Mouse (Mus musculus) heart, embryonic 15.5 days (tissue): ENCODE results near the gene Mtrf1l. TPM values are rescaled to one million over a fixed set of nuclear protein-coding genes. Genes with fewer than 3 reads are reported as not detected.

Experiments used
- ATAC-seq: fragments of 200-750 bp; cut with Nextera tagmentation; replicated peaks from 2 replicates; pipeline ENCODE4 v1.8.0; 2017; ENCODE audit warnings: low read depth, moderate TSS enrichment; ENCODE audit not compliant: insufficient number of reproducible peaks, insufficient read depth, low FRiP score
- H3K27ac ChIP-seq: fragments of 300-500 bp; sonication (generic); 2 replicates; pipeline ENCODE4 v1.5.1; 2015; ENCODE audit warnings: mild to moderate bottlenecking, inconsistent platforms
- H3K27me3 ChIP-seq: fragments of 300-500 bp; sonication (generic); 2 replicates; pipeline ENCODE4 v1.6.1; 2015; ENCODE audit warnings: inconsistent platforms
- H3K36me3 ChIP-seq: fragments of 300-500 bp; sonication (generic); 2 replicates; pipeline ENCODE4 v1.6.1; 2015; ENCODE audit warnings: mild to moderate bottlenecking, inconsistent platforms
- H3K4me1 ChIP-seq: fragments of 300-500 bp; sonication (generic); replicated peaks from 2 replicates; pipeline ENCODE4 v1.6.1; 2015; ENCODE audit warnings: inconsistent platforms
- H3K4me2 ChIP-seq: fragments of 300-500 bp; sonication (generic); 2 replicates; pipeline ENCODE4 v1.6.1; 2015; ENCODE audit warnings: inconsistent platforms, mild to moderate bottlenecking, moderate library complexity
- H3K4me3 ChIP-seq: fragments of 300-500 bp; sonication (generic); 2 replicates; pipeline ENCODE4 v1.5.1; 2015; ENCODE audit warnings: mild to moderate bottlenecking, inconsistent platforms
- H3K9ac ChIP-seq: fragments of 300-500 bp; sonication (generic); 2 replicates; pipeline ENCODE4 v1.6.1; 2015; ENCODE audit warnings: mild to moderate bottlenecking, inconsistent platforms
- H3K9me3 ChIP-seq: fragments of 300-500 bp; sonication (generic); replicated peaks from 2 replicates; pipeline ENCODE4 v1.6.1; 2016; ENCODE audit warnings: inconsistent platforms
- WGBS: fragments of 180-500 bp; shearing (Covaris S2); methylation state at CpG from one replicate; pipeline ENCODE4 v1.1.7; 2015; ENCODE audit warnings: mixed read lengths; 5-methylcytosine and 5-hydroxymethylcytosine counted together
- polyA plus RNA-seq: library from polyadenylated mRNA; unstranded; fragments of >200 nt; fragmentation: Nextera tagmentation; extraction: Ambion mirVana; gene quantifications from 2 replicates; pipeline ENCODE4 v1.2.1, GENCODE M21; 2015

Gene Mtrf1l
- polyA plus RNA-seq, 1 experiment from 2014 or later = 12.2 TPM

DNA sequence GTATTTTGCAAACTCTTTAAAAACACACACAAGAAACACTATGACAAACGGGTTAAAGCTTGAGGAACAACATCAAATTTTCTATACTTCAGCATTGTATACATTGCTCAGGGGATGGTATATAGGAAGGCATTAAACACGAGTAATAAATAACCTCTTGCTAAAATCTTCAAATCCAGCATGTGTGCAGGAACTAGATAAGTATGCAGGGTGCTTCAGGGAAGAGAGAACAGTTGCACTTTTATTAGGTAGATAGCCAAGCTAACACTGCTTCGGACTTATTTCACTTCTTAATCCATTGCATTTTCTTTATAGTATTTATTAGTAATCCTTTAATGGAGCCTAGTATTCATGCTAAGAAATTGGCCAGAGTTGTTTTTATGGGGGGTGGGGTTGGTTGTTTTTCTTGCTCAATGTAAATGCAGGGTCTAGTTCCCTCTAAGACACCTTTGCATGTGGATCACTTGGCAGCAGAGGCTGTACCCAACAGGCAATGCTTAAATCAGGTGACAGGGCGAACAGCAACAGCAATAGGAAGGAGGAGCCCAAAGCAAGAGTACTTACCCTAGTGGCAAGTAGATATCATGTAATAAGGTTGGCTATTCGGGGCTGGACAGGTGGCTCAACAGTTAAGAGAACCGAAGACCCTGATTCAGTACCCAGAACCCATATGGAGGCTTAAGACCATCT, 2.8 kb upstream of the Mtrf1l start:
- Histone ChIP-seq H3K9ac (no peak overlapping the region), H3K27me3 (no peaks in the 10 kb centered on the region), H3K4me1 (peaks cover 11% of the 10 kb centered on the region), H3K36me3 (no peaks in the 10 kb centered on the region), H3K9me3 (no peaks in the 10 kb centered on the region), H3K4me3 (no peak overlapping the region), H3K4me2 (no peak overlapping the region), H3K27ac (no peak overlapping the region)
- 68% methylated on average over 6 of the region's 6 CpGs for WGBS
- no peak for ATAC-seq

DNA sequence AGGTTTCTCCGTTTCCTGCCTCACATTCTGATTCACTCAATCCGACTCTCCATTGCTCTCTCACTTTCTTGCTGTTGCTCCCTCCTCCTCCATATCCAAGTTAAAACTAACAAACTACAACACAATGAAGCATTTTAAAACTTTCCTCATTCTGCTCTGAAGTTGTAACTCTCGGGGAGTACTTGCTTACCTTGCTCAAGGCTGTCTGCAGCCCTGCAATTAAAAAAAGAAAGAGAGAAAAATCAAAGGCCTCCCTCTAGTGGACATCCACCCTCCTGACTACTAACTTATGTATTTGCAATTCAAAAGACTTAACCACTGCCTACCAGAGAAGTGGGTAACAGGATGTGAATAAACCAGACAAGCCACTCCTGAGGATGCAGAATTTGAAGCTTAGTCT, 1.1 kb upstream of the Mtrf1l start:
- Histone ChIP-seq H3K9ac (peak overlapping the region; percentile 49), H3K4me2 (peak overlapping the region; percentile 81), H3K36me3 (peaks cover 5% of the 10 kb centered on the region), H3K4me3 (peak overlapping the region; percentile 95), H3K27ac (peak overlapping the region; percentile 97), H3K27me3 (no peaks in the 10 kb centered on the region), H3K9me3 (no peaks in the 10 kb centered on the region), H3K4me1 (peaks cover 12% of the 10 kb centered on the region)
- ATAC-seq = no peak
- WGBS = 2% methylated on average over 3 of the region's 3 CpGs

DNA sequence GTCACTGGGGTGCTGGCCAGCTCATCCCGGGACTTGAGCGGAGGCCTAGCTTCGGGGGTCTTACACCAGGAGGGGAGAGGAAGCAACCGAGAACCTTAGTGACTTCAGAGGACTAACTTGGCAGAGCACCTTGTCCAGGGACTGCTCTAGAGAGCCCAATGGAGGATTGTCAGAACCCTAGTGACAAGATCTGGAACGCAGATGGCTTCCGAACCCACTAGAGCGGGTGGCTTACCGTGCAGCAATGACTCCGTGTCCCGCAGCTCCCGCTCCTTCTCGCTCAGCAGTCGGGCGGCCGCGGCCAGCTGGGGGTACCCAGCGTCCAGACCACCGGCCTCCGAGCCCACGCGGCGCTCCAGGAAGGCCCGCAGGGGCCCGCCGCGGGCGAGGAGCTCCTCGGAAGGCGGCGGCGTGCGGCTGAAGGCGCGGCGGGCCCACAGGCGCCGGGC, 395 bp downstream of the Mtrf1l start:
- ATAC-seq = peak; percentile 10
- no peaks in the 10 kb centered on the region for H3K27me3 ChIP-seq
- H3K27ac ChIP-seq = peak overlapping the region; percentile 97
- H3K4me1 ChIP-seq = peaks cover 12% of the 10 kb centered on the region
- peaks cover 19% of the 10 kb centered on the region for H3K36me3 ChIP-seq
- peak overlapping the region; percentile 94 for H3K9ac ChIP-seq
- H3K4me2 ChIP-seq = peak overlapping the region; percentile 73
- no peaks in the 10 kb centered on the region for H3K9me3 ChIP-seq
- WGBS = 0% methylated on average over 37 of the region's 37 CpGs
- peak overlapping the region; percentile 95 for H3K4me3 ChIP-seq

DNA sequence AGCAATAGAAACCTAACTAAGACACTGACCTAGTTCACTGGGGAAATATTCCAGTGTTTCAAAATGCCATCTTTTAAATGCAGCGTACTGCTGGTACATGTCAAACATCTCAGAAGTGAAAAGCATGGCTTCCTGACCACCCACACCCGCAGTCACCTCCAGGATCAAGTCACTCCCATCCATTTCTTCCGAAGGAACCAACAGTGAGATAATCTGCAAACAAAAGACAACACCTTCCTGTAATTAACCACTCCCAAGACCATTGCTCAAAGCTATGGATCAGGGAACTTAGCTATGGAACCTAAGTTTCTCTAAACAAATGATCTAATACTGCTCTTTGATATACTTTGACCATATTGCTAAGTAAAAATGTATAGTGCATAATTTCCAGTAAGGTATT, 4.9 kb downstream of the Mtrf1l start:
- 94% methylated on average over 3 of the region's 3 CpGs for WGBS
- Histone ChIP-seq H3K4me1 (peaks cover 12% of the 10 kb centered on the region), H3K4me3 (no peak overlapping the region), H3K36me3 (peaks cover 57% of the 10 kb centered on the region), H3K27me3 (no peaks in the 10 kb centered on the region), H3K9ac (no peak overlapping the region), H3K9me3 (no peaks in the 10 kb centered on the region), H3K27ac (no peak overlapping the region), H3K4me2 (no peak overlapping the region)
- no peak for ATAC-seq

DNA sequence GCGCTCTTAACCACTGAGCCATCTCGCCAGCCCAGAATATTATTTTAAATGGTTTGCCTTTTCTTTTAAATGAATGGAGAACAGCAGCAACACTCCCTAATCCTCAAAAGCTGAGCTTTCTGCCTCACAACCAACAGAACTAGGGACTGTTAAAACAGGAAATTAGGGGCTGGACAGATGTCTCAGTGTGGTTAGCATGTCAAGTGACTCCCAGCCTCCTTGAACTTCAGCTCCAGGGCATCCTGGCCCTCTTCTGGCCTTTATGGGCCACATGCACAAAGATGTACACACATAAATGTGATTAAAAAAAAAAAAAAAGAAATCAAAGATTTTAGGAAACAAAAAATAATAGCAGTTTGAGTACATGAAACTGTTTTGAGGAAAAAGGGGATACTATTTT, 7.7 kb downstream of the Mtrf1l start:
- ATAC-seq = no peak
- no peak overlapping the region for H3K27ac ChIP-seq
- H3K4me3 ChIP-seq = no peak overlapping the region
- H3K27me3 ChIP-seq = no peaks in the 10 kb centered on the region
- no peak overlapping the region for H3K9ac ChIP-seq
- peaks cover 82% of the 10 kb centered on the region for H3K36me3 ChIP-seq
- no peak overlapping the region for H3K4me2 ChIP-seq
- WGBS = 95% methylated on average over 2 of the region's 2 CpGs
- H3K9me3 ChIP-seq = no peaks in the 10 kb centered on the region
- H3K4me1 ChIP-seq = no peaks in the 10 kb centered on the region

DNA sequence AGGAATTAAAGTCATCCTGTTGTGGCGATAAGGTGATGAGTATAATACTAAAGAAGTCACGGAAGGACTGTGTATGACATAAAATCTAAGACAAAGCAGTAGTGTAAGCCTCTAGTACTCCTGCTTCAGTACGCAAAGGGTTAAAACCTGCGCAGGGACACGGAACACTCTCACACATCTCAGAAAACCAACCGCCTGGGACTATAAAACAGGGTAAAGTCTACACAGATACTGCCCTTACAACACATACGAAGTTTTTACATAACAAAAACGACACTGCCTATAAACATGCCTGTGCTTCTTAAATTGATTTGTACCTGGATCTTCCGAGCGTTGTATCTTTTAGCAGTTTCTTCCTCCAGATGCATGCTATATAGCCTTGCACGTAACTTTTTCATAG, 10.0 kb downstream of the Mtrf1l start:
- H3K27me3 ChIP-seq = no peaks in the 10 kb centered on the region
- H3K9ac ChIP-seq = no peak overlapping the region
- no peak for ATAC-seq
- no peaks in the 10 kb centered on the region for H3K4me1 ChIP-seq
- peaks cover 66% of the 10 kb centered on the region for H3K36me3 ChIP-seq
- 90% methylated on average over 11 of the region's 11 CpGs for WGBS
- H3K9me3 ChIP-seq = no peaks in the 10 kb centered on the region
- no peak overlapping the region for H3K4me3 ChIP-seq
- H3K27ac ChIP-seq = no peak overlapping the region
- no peak overlapping the region for H3K4me2 ChIP-seq

DNA sequence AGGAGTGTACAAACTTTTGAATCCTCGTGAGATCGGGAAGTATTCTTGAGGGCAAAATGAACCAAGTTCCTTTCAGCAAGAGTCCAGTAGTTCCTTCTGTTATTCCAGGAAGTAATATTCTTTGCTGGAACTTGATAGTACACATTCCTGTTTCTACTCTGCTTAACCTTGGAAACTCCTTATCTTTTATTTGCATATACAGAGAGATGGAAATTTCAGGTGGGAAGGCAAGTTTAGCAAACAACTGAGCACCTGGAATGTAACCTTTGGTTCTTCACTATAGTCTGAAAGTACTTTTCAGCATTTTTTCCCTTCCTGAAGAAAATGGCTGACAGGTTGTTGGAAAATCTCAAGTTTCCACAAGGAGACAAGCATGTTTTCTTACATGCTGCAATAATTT, 16.0 kb downstream of the Mtrf1l start:
- H3K9me3 ChIP-seq = no peaks in the 10 kb centered on the region
- H3K27ac ChIP-seq = peak overlapping the region; percentile 27; the same call in 1 of the 2 replicates
- H3K9ac ChIP-seq = no peak overlapping the region
- 48% methylated on average over 2 of the region's 2 CpGs for WGBS
- H3K27me3 ChIP-seq = no peaks in the 10 kb centered on the region
- peaks cover 14% of the 10 kb centered on the region for H3K36me3 ChIP-seq
- peaks cover 24% of the 10 kb centered on the region for H3K4me1 ChIP-seq
- no peak overlapping the region for H3K4me3 ChIP-seq
- H3K4me2 ChIP-seq = no peak overlapping the region
- ATAC-seq = no peak

DNA sequence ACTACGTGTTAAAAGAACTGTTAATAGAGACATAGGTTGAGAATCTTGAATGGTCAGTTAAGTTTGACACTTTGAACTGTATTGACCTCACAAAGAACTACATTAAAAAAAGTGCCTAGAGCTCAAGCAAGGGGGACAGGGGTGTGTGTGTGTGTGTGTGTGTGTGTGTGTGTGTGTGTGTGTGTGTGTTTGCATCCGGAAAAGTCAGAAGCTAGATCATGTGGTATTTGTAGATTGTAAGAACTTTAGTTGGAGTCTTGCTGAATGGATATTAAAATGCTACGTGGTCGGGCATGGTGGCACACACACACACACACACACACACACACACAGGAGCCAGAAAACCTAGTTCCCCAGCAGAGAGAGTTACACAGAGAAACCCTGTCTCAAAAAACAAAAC, 16.7 kb downstream of the Mtrf1l start:
- Histone ChIP-seq H3K4me2 (no peak overlapping the region), H3K27me3 (no peaks in the 10 kb centered on the region), H3K4me3 (no peak overlapping the region), H3K27ac (peak overlapping the region; percentile 95; the same call in 1 of the 2 replicates), H3K4me1 (peaks cover 27% of the 10 kb centered on the region), H3K9ac (no peak overlapping the region), H3K9me3 (no peaks in the 10 kb centered on the region), H3K36me3 (peaks cover 7% of the 10 kb centered on the region)
- no peak for ATAC-seq
- WGBS = 70% methylated on average over 4 of the region's 4 CpGs

DNA sequence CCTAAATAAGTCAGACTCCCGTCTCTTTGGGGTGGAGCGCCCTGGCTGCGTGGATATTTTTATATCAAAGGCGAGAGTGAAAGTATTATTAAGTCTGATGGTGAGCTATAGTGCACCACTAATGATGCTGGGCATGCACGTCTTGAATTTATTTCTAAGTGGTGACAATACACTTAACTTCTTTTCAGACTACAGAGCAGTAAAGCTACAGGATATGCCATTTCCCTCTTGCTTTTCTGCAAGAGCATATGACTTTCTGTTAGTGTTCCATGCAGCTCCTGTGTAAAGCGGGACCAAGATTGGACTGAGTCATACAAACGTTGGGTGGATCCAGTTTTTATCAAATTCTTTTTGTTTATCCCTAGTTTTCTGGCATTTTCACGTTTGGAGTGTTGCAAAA, 17.3 kb downstream of the Mtrf1l start:
- Histone ChIP-seq H3K27ac (peak overlapping the region; percentile 95), H3K9me3 (no peaks in the 10 kb centered on the region), H3K4me1 (peaks cover 29% of the 10 kb centered on the region), H3K9ac (peak overlapping the region; percentile 60), H3K4me3 (peak overlapping the region; percentile 63), H3K36me3 (peaks cover 4% of the 10 kb centered on the region), H3K4me2 (peak overlapping the region; percentile 89), H3K27me3 (no peaks in the 10 kb centered on the region)
- WGBS = 11% methylated on average over 8 of the region's 8 CpGs
- no peak for ATAC-seq

DNA sequence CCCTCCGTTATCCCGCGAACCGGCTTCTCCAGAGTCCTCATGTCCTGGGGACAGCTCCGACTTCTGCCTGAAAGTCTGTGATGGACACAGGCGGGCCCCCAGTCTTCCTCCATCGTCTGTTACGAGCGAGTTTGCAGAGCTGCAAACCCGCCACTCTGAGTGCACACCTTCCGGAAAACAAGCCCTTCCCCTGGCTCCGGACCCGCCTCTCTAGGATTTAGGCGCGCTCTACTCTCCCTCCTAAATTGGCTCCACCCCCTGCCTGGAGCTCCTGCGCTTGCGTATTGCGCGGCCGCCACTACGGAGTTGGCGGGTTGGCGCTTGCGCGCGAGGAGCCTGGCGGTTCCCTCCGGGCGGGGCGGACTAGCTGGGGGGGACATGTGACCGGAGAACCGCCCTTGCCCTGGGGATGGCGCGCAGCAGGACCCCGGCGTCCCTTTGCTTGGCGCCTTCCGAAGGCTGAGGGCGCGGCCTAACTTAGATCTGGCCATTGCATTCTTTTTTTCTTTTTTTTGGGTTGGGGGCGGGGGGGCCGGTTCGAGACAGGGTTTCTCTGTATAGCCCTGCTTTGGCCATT, 17.9 kb downstream of the Mtrf1l start:
- Histone ChIP-seq H3K27me3 (no peaks in the 10 kb centered on the region), H3K9me3 (no peaks in the 10 kb centered on the region), H3K4me1 (peaks cover 32% of the 10 kb centered on the region), H3K4me3 (peak overlapping the region; percentile 63), H3K36me3 (peaks cover 9% of the 10 kb centered on the region), H3K27ac (peak overlapping the region; percentile 95), H3K9ac (peak overlapping the region; percentile 60), H3K4me2 (peak overlapping the region; percentile 89)
- ATAC-seq = peak; percentile 94
- WGBS = under 1% methylated on average over 43 of the region's 43 CpGs

DNA sequence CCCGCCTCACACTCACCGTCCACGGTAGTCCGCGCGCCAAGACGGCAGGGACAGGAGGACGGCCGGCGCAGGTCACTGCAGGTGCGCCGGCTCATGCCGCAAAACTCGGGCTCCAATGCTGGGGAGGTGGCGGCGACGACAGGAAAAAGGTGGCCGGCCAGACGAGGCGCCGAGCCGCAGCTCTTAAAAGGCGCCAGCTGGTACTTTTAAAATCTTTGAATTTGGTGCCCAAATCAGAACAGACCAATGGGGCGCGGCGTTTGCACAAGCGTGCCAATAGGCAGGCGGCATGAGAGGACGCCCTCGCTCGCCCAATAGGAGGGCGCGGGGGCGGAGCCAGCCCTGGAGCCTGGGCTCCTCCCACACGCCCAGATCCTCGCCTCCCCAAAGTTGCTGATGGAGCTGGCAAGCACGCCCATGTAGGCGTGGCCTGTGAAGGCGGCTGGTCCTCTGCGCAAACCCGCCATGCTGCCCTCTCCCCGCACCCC, 18.4 kb downstream of the Mtrf1l start, which contains the start of gene Fbxo5:
Fbxo5 (minus strand) TSS at position 358 of the 488 bp plus-strand sequence.
- Histone ChIP-seq H3K27ac (peak within 1 kb of the TSS; percentile 95), H3K36me3 (peaks cover 14% of the 10 kb centered on the region), H3K4me3 (peak within 1 kb of the TSS; percentile 63), H3K4me1 (peaks cover 33% of the 10 kb centered on the region), H3K27me3 (no peaks in the 10 kb centered on the region), H3K9me3 (no peaks in the 10 kb centered on the region), H3K4me2 (peak within 1 kb of the TSS; percentile 89), H3K9ac (peak within 1 kb of the TSS; percentile 73)
- ATAC-seq = peak; percentile 95
- under 1% methylated on average over 42 of the region's 42 CpGs for WGBS
